Mouse (Mus musculus) liver, adult 2 months (tissue): ENCODE data around the gene Sox1.

Source experiments
- CTCF ChIP-seq: fragments of 200-500 bp; IDR thresholded peaks from 2 replicates; pipeline ENCODE4 v1.5.1; 2011; ENCODE audit warnings: low read depth, low read length, control low read depth
- POLR2A ChIP-seq: fragments of 200-500 bp; IDR thresholded peaks from 2 replicates; pipeline ENCODE4 v1.6.1; 2011; ENCODE audit warnings: low read length, control low read depth; ENCODE audit not compliant: insufficient read depth; ENCODE audit errors: extremely low read depth

- TF ChIP-seq CTCF (no peak), POLR2A (no peak)
Measured at GRCm38 (mm10) chr8:12381111-12381510, 14.0 kb upstream of the Sox1 start.
